Mouse (Mus musculus) hindbrain, postnatal 0 days (tissue): ENCODE data around the gene Sorbs2. TPM values are rescaled to one million over a fixed set of nuclear protein-coding genes. Genes with fewer than 3 reads are reported as not detected.

Experiments
- ATAC-seq: fragments of 200-750 bp; cut with Nextera tagmentation; 2 replicates; pipeline ENCODE4 v1.8.0; 2017; ENCODE audit warnings: mild to moderate bottlenecking, moderate TSS enrichment, moderate library complexity
- DNase-seq: peaks from one replicate; pipeline ENCODE4 v3.0.0-alpha.2; 2015; ENCODE audit warnings: low spot score
- H3K27ac ChIP-seq: fragments of 300-500 bp; sonication (generic); 2 replicates; pipeline ENCODE4 v1.5.1; 2014; ENCODE audit warnings: mild to moderate bottlenecking
- H3K27me3 ChIP-seq: fragments of 300-500 bp; sonication (generic); 2 replicates; pipeline ENCODE4 v1.6.1; 2014; ENCODE audit warnings: low read length, mixed read lengths; ENCODE audit not compliant: insufficient read depth
- H3K36me3 ChIP-seq: fragments of 300-500 bp; sonication (generic); 2 replicates; pipeline ENCODE4 v1.6.1; 2014; ENCODE audit warnings: low read length, mixed read lengths; ENCODE audit not compliant: insufficient read depth
- H3K4me1 ChIP-seq: fragments of 300-500 bp; sonication (generic); 2 replicates; pipeline ENCODE4 v1.6.1; 2014; ENCODE audit warnings: antibody characterized with exemption, low read length, mixed read lengths; ENCODE audit not compliant: insufficient read depth
- H3K4me2 ChIP-seq: fragments of 300-500 bp; sonication (generic); 2 replicates; pipeline ENCODE4 v1.6.1; 2014; ENCODE audit warnings: low read depth, mild to moderate bottlenecking, low read length, moderate library complexity, mixed read lengths
- H3K4me3 ChIP-seq: fragments of 300-500 bp; sonication (generic); 2 replicates; pipeline ENCODE4 v1.5.1; 2014; ENCODE audit warnings: low read length
- H3K9ac ChIP-seq: fragments of 300-500 bp; sonication (generic); replicated peaks from 2 replicates; pipeline ENCODE4 v1.6.1; 2014; ENCODE audit warnings: mild to moderate bottlenecking, low read length, moderate library complexity, mixed read lengths
- H3K9me3 ChIP-seq: fragments of 300-500 bp; sonication (generic); 2 replicates; pipeline ENCODE4 v1.6.1; 2016; ENCODE audit warnings: low read length, mixed read lengths
- CTCF ChIP-seq: IDR thresholded peaks from 2 replicates; pipeline ENCODE4 v1.5.1; 2016; ENCODE audit warnings: antibody characterized with exemption, control low read depth, low read depth
- WGBS: fragments of 180-500 bp; shearing (Covaris S2); extraction: QIAGEN DNeasy Blood & Tissue Kit; methylation state at CpG from one replicate; pipeline ENCODE4 v1.1.7; 2014; 5-methylcytosine and 5-hydroxymethylcytosine counted together
- polyA plus RNA-seq: library from polyadenylated mRNA; unstranded; fragments of >200 nt; fragmentation: Nextera tagmentation; extraction: Ambion mirVana; gene quantifications from 2 replicates; pipeline ENCODE4 v1.2.1, GENCODE M21; 2015
- total RNA-seq: library from RNA; depleted of rRNA; stranded (reverse); fragments of >200 nt; gene quantifications from 2 replicates; pipeline ENCODE4 v1.2.3, GENCODE M21; 2014

Sorbs2 gene
- total and polyA plus RNA-seq, 2 experiments from 2014 or later: 37.8 to 65.6 TPM

DNA sequence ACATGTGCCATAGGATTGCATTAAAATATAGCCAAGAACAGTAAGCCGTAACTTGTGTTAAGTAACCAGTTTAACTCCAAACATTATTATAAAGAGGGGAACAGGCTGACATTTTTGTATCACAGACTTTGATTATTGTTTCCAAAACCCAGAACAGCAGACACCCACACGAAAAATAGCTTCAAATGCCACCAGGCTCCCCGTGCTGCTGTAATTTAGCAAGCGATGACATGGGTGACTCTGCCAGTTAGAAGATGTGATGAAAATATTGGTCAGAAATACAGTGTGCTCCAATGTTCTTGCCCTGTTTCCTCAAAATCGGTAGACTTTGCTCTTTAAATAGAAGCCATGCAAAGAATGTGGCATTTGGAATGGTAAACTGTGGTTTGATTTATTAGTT lies 217.7 kb downstream of the Sorbs2 start:
- H3K27me3 ChIP-seq: no peaks in the 10 kb centered on the region
- no peak for TF ChIP-seq CTCF
- H3K36me3 ChIP-seq: no peaks in the 10 kb centered on the region
- ATAC-seq (no peak), DNase-seq (no peak)
- no peak overlapping the region for H3K27ac ChIP-seq
- no peak overlapping the region for H3K9ac ChIP-seq
- no peaks in the 10 kb centered on the region for H3K4me1 ChIP-seq
- H3K9me3 ChIP-seq: no peaks in the 10 kb centered on the region
- no peak overlapping the region for H3K4me3 ChIP-seq
- 89% methylated on average over 5 of the region's 5 CpGs for WGBS
- no peak overlapping the region for H3K4me2 ChIP-seq

DNA sequence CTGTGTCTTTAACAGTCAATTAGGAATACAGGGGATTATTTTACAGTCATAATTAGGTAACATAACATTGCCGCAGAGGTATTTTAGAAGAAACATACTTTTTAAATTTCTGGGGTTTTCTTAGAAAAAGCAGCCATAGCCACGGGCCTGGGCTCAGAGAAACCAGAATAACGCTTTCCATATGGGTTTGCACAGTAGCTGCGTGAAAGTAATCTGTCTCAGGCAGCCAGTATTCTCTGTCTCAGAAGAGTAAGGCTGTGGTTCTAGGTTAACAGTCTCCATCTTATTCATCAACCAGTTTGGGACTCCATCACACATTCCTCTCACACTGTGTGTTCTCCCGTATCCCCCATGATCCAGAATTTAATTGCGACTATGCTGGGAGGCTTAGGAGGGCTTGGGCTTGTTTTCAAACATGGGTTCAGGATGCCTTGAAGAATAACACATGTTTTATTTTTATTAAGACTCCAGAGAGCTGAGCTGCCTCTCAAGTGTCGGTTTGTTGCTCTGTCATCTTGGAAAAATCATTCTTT lies 222.3 kb downstream of the Sorbs2 start:
- Histone ChIP-seq H3K9me3 (no peaks in the 10 kb centered on the region), H3K4me1 (no peaks in the 10 kb centered on the region), H3K4me2 (no peak overlapping the region), H3K27ac (no peak overlapping the region), H3K36me3 (no peaks in the 10 kb centered on the region), H3K4me3 (no peak overlapping the region), H3K27me3 (no peaks in the 10 kb centered on the region), H3K9ac (no peak overlapping the region)
- WGBS: 75% methylated on average over 7 of the region's 7 CpGs
- DNase-seq: no peak
- no peak for TF ChIP-seq CTCF
- ATAC-seq: no peak

DNA sequence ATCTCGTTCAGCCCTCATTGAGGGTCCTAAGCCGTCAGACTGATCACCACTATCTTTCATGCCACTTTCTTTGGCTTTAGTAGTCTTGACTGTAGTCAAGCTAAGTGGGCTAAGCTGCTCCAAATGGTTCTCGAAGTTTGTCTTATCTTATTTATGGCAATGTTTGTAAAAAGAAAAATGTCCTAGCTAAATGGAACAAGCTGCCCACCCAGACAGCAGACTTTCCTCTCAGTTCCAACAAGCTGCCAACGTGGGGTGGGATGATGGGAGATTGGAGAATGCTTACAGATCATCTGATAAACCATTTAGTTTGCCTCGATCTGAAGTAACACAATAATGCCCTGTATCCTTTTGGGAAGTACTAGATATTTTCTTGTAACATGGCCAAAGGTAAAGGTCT lies 223.2 kb downstream of the Sorbs2 start:
- ATAC-seq (no peak), DNase-seq (no peak)
- Histone ChIP-seq H3K4me2 (no peak overlapping the region), H3K4me3 (no peak overlapping the region), H3K9ac (no peak overlapping the region), H3K4me1 (no peaks in the 10 kb centered on the region), H3K36me3 (no peaks in the 10 kb centered on the region), H3K27ac (no peak overlapping the region), H3K9me3 (no peaks in the 10 kb centered on the region), H3K27me3 (no peaks in the 10 kb centered on the region)
- no peak for TF ChIP-seq CTCF
- 86% methylated on average over 5 of the region's 5 CpGs for WGBS

DNA sequence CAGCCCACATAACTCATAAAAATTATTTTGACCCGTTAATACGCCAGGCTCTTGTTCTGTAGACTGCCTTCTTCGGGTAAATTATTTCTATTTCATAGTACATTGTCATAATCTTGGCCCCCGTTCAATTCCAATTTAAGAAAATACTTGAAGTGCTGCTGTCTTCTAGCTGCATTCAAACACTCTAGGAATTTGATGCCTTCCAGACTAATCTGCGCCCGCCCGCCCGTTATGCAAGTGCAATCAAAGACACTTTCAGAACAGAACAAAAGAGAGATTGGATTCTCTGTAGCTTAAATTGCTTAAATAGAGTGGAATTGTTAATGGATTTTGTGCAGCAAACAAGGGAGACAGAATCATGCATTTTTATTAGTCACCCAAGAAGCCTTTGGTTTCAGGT lies 226.5 kb downstream of the Sorbs2 start:
- H3K9ac ChIP-seq: no peak overlapping the region
- no peaks in the 10 kb centered on the region for H3K9me3 ChIP-seq
- DNase-seq: peak; percentile 16
- H3K4me3 ChIP-seq: no peak overlapping the region
- no peaks in the 10 kb centered on the region for H3K4me1 ChIP-seq
- no peaks in the 10 kb centered on the region for H3K36me3 ChIP-seq
- H3K4me2 ChIP-seq: no peak overlapping the region
- no peak overlapping the region for H3K27ac ChIP-seq
- no peaks in the 10 kb centered on the region for H3K27me3 ChIP-seq
- TF ChIP-seq CTCF: no peak
- ATAC-seq: no peak
- 62% methylated on average over 8 of the region's 8 CpGs for WGBS

DNA sequence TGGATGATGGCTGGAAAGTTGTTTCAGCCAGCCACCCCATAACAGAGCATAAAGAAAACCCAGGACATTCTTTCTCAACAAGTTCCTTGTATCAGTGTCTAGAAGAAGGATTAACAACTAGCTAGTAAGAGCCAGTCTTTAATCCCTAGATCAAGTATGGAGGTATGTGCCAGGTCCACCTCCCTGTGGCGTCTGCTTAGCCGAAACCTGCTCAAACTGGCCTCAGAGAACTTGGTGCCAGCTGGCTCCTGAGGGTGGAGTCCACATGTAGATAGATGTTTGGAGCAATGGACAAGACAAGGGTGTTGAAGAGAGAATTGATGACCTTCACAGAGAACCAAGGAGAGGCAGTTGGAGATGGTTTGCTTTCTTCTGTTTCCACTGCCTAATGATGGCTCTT lies 229.7 kb downstream of the Sorbs2 start:
- H3K27ac ChIP-seq: no peak overlapping the region
- no peak overlapping the region for H3K9ac ChIP-seq
- WGBS: 75% methylated on average over 2 of the region's 2 CpGs
- no peak overlapping the region for H3K4me3 ChIP-seq
- ATAC-seq: no peak
- no peak overlapping the region for H3K4me2 ChIP-seq
- H3K9me3 ChIP-seq: no peaks in the 10 kb centered on the region
- no peaks in the 10 kb centered on the region for H3K4me1 ChIP-seq
- no peak for DNase-seq
- H3K36me3 ChIP-seq: no peaks in the 10 kb centered on the region
- no peak for TF ChIP-seq CTCF
- H3K27me3 ChIP-seq: no peaks in the 10 kb centered on the region

DNA sequence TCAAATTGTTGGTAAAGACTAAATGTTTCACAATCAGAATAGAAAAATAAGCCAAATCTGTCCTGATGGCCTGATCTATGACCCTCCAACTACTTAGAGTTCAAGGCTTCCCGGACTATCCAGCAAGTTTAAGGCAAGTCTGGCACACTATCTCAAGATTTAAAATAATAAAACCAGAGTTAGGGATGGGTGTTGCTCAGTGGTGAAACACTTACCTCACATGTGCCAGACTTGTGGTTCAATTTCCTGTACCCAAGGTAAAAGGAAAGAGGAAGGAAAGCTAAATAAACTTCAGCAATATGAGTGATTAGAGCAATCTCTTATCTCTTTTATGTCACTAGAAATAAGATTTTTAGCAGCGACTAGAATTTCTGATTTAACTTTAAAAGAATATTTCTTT lies 235.7 kb downstream of the Sorbs2 start:
- no peak for ATAC-seq
- Histone ChIP-seq H3K27me3 (no peaks in the 10 kb centered on the region), H3K9ac (no peak overlapping the region), H3K4me3 (no peak overlapping the region), H3K4me1 (no peaks in the 10 kb centered on the region), H3K36me3 (0 out of 2 replicates have a peak, but pooled peaks cover 3% of the 10 kb centered on the region), H3K9me3 (no peaks in the 10 kb centered on the region), H3K27ac (no peak overlapping the region), H3K4me2 (no peak overlapping the region)
- no peak for DNase-seq
- no peak for TF ChIP-seq CTCF
- WGBS: 91% methylated on average over 2 of the region's 2 CpGs

DNA sequence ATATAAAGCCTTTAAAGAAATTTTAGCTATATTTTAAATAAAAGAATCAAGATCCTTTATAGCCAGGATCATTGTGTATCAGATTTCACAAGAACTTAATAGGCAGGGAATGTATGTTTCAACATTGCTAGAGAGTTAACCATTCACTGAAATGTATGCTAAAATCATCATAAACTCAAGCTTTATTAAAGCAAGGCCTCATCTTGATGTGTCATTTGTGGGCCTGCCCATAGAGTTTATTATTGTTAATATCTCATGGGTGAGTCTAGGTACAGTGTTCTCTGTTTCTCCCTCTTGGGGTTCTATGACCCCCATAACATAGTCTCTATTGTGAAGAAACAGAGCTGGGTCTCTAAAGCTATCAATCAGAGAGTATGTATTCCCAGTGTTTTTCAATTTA lies 236.2 kb downstream of the Sorbs2 start:
- Histone ChIP-seq H3K27ac (no peak overlapping the region), H3K9ac (no peak overlapping the region), H3K4me3 (no peak overlapping the region), H3K27me3 (no peaks in the 10 kb centered on the region), H3K36me3 (0 out of 2 replicates have a peak, but pooled peaks cover 3% of the 10 kb centered on the region), H3K4me1 (no peaks in the 10 kb centered on the region), H3K9me3 (no peaks in the 10 kb centered on the region), H3K4me2 (no peak overlapping the region)
- TF ChIP-seq CTCF: no peak
- ATAC-seq (no peak), DNase-seq (no peak)
